Mouse (Mus musculus) cerebellum, adult 9-11 months (tissue): ENCODE measurements around the gene Sox21.

Source experiments
- DNase-seq: peaks from one replicate; pipeline ENCODE4 v3.0.0; 2022

Gene Sox21

GRCm38 (mm10) chr14:118225061-118225743 lies 11.6 kb downstream of the Sox21 start:
- no peak for DNase-seq

GRCm38 (mm10) chr14:118220885-118221284 lies 15.9 kb downstream of the Sox21 start:
- no peak for DNase-seq

- no peak for DNase-seq
These were observed 20.0 kb downstream of the Sox21 start for GRCm38 (mm10) chr14:118216826-118217225.

GRCm38 (mm10) chr14:118212188-118212804 lies 24.5 kb downstream of the Sox21 start:
- DNase-seq: no peak

- no peak for DNase-seq
These were observed 27.2 kb downstream of the Sox21 start for GRCm38 (mm10) chr14:118209642-118210041.

GRCm38 (mm10) chr14:118207347-118207746 lies 29.5 kb downstream of the Sox21 start:
- DNase-seq: no peak

- DNase-seq: no peak
These were observed 33.8 kb downstream of the Sox21 start for GRCm38 (mm10) chr14:118203031-118203430.

GRCm38 (mm10) chr14:118202006-118202405 lies 34.8 kb downstream of the Sox21 start:
- DNase-seq: no peak

- DNase-seq: no peak
These were observed 36.1 kb downstream of the Sox21 start for GRCm38 (mm10) chr14:118200731-118201130.

- no peak for DNase-seq
These were observed 39.8 kb downstream of the Sox21 start for GRCm38 (mm10) chr14:118197063-118197462.

GRCm38 (mm10) chr14:118194219-118194914 lies 42.5 kb downstream of the Sox21 start:
- no peak for DNase-seq

GRCm38 (mm10) chr14:118193663-118194062 lies 43.2 kb downstream of the Sox21 start:
- no peak for DNase-seq

GRCm38 (mm10) chr14:118193001-118193628 lies 43.7 kb downstream of the Sox21 start:
- DNase-seq: no peak

- no peak for DNase-seq
These were observed 45.4 kb downstream of the Sox21 start for GRCm38 (mm10) chr14:118191442-118191841.
